Mouse (Mus musculus) intestine, embryonic 16.5 days (tissue): ENCODE data around the gene Tnfrsf26. TPM values are rescaled to one million over a fixed set of nuclear protein-coding genes. Genes with fewer than 3 reads are reported as not detected.

Experiments used
- ATAC-seq: fragments of 200-750 bp; cut with Nextera tagmentation; 2 replicates; pipeline ENCODE4 v1.8.0; 2017; ENCODE audit warnings: moderate TSS enrichment, moderate library complexity
- H3K27ac ChIP-seq: fragments of 300-500 bp; sonication (generic); 2 replicates; pipeline ENCODE4 v1.5.1; 2014; ENCODE audit warnings: mild to moderate bottlenecking, low read length
- H3K27me3 ChIP-seq: fragments of 300-500 bp; sonication (generic); replicated peaks from 2 replicates; pipeline ENCODE4 v1.6.1; 2014; ENCODE audit warnings: low read length, control low read depth, mixed read lengths; ENCODE audit not compliant: control insufficient read depth, insufficient read depth
- H3K36me3 ChIP-seq: fragments of 300-500 bp; sonication (generic); 2 replicates; pipeline ENCODE4 v1.6.1; 2014; ENCODE audit warnings: low read length, control low read depth; ENCODE audit not compliant: control insufficient read depth, insufficient read depth
- H3K4me1 ChIP-seq: fragments of 300-500 bp; sonication (generic); 2 replicates; pipeline ENCODE4 v1.6.1; 2014; ENCODE audit warnings: low read length, control low read depth, mixed read lengths; ENCODE audit not compliant: control insufficient read depth, insufficient read depth
- H3K4me2 ChIP-seq: fragments of 300-500 bp; sonication (generic); 2 replicates; pipeline ENCODE4 v1.6.1; 2014; ENCODE audit warnings: low read depth, low read length, control low read depth
- H3K4me3 ChIP-seq: fragments of 300-500 bp; sonication (generic); 2 replicates; pipeline ENCODE4 v1.5.1; 2014; ENCODE audit warnings: mild to moderate bottlenecking, low read length
- H3K9ac ChIP-seq: fragments of 300-500 bp; sonication (generic); 2 replicates; pipeline ENCODE4 v1.6.1; 2014; ENCODE audit warnings: low read depth, low read length
- H3K9me3 ChIP-seq: fragments of 300-500 bp; sonication (generic); 2 replicates; pipeline ENCODE4 v1.6.1; 2016; ENCODE audit warnings: low read length, control low read depth; ENCODE audit not compliant: control insufficient read depth
- WGBS: fragments of 180-500 bp; shearing (Covaris S2); extraction: QIAGEN DNeasy Blood & Tissue Kit; methylation state at CpG from one replicate; pipeline ENCODE4 v1.1.7; 2014; 5-methylcytosine and 5-hydroxymethylcytosine counted together
- polyA plus RNA-seq: library from polyadenylated mRNA; unstranded; fragments of >200 nt; fragmentation: Nextera tagmentation; extraction: Ambion mirVana; gene quantifications from 2 replicates; pipeline ENCODE4 v1.2.1, GENCODE M21; 2015

Tnfrsf26 gene
- polyA plus RNA-seq, 1 experiment from 2014 or later: 0.33 TPM

DNA sequence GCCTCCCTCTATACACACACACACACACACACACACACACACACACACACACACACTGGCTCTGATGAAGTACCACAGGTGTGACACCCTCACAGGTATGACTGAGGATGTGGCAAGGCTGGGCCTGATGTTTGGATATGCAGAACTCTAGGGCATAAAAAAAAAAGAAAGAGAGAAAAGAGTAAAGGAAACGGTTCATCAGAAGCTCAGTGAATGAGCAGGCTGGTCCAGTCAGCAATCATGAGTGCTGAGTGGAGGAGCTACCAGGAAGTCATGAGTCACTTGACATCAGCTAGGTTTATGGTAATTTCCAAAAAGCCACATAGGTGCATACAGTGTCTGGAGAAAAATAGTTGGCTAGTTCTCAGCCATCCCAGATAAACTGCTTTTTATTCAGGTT lies 979 bp upstream of the Tnfrsf26 start:
- H3K9ac ChIP-seq: no peak overlapping the region
- no peaks in the 10 kb centered on the region for H3K4me1 ChIP-seq
- H3K4me3 ChIP-seq: no peak overlapping the region
- H3K27me3 ChIP-seq: no peaks in the 10 kb centered on the region
- no peak overlapping the region for H3K4me2 ChIP-seq
- 28% methylated on average over 1 of the region's 1 CpGs for WGBS
- no peaks in the 10 kb centered on the region for H3K36me3 ChIP-seq
- H3K27ac ChIP-seq: no peak overlapping the region
- no peak for ATAC-seq
- peaks cover 4% of the 10 kb centered on the region; the same call in 1 of the 2 replicates for H3K9me3 ChIP-seq

DNA sequence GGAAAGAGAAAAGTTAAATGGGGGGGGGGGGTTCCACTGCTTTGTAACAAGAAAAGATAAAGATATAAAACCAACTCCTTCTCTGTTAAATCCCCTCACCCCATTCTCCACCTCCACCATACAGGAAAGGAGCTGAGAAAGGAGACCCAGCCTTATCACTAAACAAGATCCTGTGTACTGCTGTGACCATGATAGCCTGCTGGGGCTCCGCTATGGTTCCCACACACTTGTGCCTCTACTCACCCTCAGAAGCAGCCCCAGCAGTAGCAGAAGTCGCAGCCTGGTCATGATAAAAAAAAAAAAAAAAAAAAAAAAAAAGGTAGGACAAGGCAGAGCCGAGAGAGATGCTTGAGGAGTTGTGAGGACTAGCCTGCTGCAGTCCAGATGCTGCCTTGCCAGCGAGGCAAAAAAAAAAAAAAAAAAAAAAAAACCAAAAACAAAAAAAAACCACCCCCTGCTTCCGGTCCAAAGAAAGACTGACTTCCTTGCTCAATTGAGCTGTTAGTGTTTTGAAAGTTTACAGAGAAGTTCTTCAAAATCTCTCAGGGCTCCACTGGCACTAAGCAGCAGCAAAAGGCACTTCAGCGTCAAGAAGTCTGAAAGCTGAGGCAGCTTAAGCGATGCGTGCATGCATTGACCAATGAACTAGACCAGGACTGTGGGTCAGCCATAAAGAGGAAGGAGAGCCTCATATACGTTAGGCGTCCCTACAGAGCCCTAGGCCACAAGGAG lies 801 bp downstream of the Tnfrsf26 start:
- Histone ChIP-seq H3K36me3 (no peaks in the 10 kb centered on the region), H3K9ac (no peak overlapping the region), H3K4me1 (no peaks in the 10 kb centered on the region), H3K27me3 (no peaks in the 10 kb centered on the region), H3K9me3 (no peaks in the 10 kb centered on the region), H3K4me2 (no peak overlapping the region), H3K4me3 (no peak overlapping the region), H3K27ac (no peak overlapping the region)
- ATAC-seq: no peak
- 60% methylated on average over 10 of the region's 10 CpGs for WGBS

DNA sequence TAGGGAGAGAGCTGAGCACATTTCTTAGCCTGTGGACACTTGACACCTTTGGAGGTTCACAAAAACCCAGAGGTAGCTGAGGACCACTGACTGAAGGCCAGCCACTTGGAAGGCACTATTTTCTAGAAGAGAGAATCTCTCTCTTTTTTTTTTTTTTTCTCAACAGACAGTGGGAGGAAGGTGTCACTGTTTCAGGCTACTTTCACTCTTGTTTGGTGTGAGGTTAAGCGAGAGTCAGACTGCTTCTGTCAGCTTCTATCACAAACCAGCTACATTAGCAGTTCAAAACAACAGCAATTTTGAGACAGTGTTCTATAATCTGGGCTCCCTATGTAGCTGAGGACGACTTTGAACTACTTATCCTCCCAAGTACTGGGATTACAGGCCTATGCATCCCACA lies 2.3 kb downstream of the Tnfrsf26 start:
- WGBS: 67% methylated on average over 2 of the region's 2 CpGs
- no peaks in the 10 kb centered on the region for H3K9me3 ChIP-seq
- H3K4me2 ChIP-seq: no peak overlapping the region
- H3K4me3 ChIP-seq: no peak overlapping the region
- no peaks in the 10 kb centered on the region for H3K36me3 ChIP-seq
- no peak for ATAC-seq
- H3K9ac ChIP-seq: no peak overlapping the region
- 0 out of 2 replicates have a peak, but pooled peaks cover under 1% of the 10 kb centered on the region for H3K4me1 ChIP-seq
- no peaks in the 10 kb centered on the region for H3K27me3 ChIP-seq
- no peak overlapping the region for H3K27ac ChIP-seq

DNA sequence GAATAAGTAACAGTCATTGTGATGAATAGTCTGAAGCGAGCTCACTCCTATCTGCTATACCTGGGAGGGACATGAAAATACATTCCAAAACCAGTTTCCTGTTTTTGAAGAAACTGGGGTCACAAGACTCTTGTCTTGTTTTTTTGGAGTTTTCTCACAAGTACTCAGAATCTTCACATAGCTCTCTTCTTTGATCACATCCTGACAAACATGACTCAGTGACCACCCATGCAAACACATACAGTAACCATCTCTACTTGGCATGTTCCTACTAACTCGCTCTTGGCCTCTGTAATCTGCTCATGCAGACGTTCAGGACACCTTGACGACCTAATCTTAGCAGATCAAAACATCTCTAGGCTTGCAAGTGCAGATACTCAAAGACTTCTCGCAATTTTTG lies 3.4 kb downstream of the Tnfrsf26 start:
- no peak overlapping the region for H3K4me2 ChIP-seq
- no peak overlapping the region for H3K9ac ChIP-seq
- WGBS: 72% methylated on average over 5 of the region's 5 CpGs
- H3K9me3 ChIP-seq: no peaks in the 10 kb centered on the region
- no peaks in the 10 kb centered on the region for H3K27me3 ChIP-seq
- H3K4me3 ChIP-seq: no peak overlapping the region
- H3K4me1 ChIP-seq: 0 out of 2 replicates have a peak, but pooled peaks cover 2% of the 10 kb centered on the region
- no peak for ATAC-seq
- no peak overlapping the region for H3K27ac ChIP-seq
- no peaks in the 10 kb centered on the region for H3K36me3 ChIP-seq

DNA sequence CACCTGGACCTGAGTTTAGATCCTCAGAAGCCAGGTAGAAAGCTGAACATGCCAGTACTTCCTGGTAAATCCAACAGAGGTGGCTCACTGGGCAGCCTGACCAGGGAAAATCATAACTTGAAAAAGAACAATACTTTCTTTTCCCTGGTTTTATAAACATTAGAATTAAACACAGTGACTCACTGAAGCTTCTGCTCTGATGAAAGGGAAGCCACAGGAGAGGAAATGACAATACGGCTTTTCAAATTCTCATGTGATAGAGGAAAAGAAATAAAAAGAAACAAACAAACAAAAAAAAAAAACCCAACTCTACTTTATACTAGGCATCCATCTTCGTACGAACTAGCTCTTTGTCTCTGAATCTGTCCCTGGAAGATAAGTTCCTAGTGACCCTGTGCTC lies 4.0 kb downstream of the Tnfrsf26 start:
- ATAC-seq: no peak
- H3K27me3 ChIP-seq: no peaks in the 10 kb centered on the region
- H3K4me3 ChIP-seq: no peak overlapping the region
- H3K9ac ChIP-seq: no peak overlapping the region
- no peaks in the 10 kb centered on the region for H3K36me3 ChIP-seq
- 0 out of 2 replicates have a peak, but pooled peaks cover 2% of the 10 kb centered on the region for H3K4me1 ChIP-seq
- no peak overlapping the region for H3K27ac ChIP-seq
- 77% methylated on average over 3 of the region's 3 CpGs for WGBS
- H3K4me2 ChIP-seq: no peak overlapping the region
- no peaks in the 10 kb centered on the region for H3K9me3 ChIP-seq

DNA sequence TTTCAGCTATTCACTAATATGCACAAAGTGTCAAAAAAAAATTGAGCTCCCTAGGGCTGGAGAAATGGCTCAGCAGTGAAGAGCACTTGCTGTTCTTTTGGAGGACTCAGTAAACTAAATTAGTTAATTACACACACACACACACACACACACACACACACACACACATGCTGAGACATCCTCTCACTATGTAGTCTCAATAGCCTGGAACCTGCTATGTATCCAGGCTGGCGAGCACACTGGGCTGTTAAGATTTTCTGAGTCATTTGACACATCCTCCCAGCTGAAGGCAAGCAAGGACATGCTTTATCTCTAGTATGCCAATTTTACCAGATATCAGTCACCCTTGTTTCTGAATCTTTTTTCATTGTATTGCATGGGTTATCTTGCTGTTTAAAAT lies 7.6 kb downstream of the Tnfrsf26 start:
- H3K4me2 ChIP-seq: no peak overlapping the region
- no peaks in the 10 kb centered on the region for H3K36me3 ChIP-seq
- H3K27ac ChIP-seq: no peak overlapping the region
- H3K27me3 ChIP-seq: no peaks in the 10 kb centered on the region
- no peak overlapping the region for H3K9ac ChIP-seq
- H3K9me3 ChIP-seq: no peaks in the 10 kb centered on the region
- H3K4me3 ChIP-seq: no peak overlapping the region
- WGBS: 38% methylated on average over 1 of the region's 1 CpGs
- H3K4me1 ChIP-seq: 0 out of 2 replicates have a peak, but pooled peaks cover 2% of the 10 kb centered on the region
- ATAC-seq: no peak

DNA sequence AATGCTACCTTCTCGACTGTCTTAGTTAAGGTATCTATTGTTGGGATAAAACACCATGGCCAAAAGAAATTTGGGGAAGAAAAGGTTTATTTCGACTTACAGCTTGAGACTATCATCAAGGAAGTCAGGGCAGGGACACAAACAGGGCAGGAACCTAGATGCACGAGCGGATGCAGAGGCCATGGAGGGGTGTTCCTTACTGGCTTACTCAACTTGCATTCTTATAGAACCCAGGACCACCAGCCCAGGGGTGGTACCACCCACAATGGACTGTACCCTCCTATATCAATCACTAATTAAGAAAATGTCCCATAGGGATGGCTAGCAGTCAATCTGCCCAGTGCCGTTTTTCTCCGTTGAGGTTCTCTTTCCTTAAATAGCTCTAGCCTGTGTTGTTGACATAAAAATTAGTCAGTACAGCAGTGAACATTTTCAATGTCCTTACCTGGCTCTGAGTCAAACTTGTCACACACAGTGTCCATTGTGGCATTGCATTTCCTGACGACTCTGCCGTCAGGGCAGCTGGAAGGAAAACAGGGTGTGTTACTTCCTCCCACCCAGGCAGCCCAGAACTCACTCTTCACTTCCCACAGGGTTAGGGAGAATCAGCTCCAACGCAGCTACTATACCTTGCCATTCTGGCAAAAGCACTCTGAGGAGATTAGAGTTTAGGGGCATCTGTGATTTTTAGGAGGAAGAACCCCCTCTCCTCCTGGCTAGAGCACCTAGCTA lies 14.0 kb downstream of the Tnfrsf26 start:
- WGBS: 49% methylated on average over 9 of the region's 9 CpGs
- ATAC-seq: peak; percentile 46; the same call in 1 of the 2 replicates
- Histone ChIP-seq H3K4me2 (no peak overlapping the region), H3K27me3 (no peaks in the 10 kb centered on the region), H3K36me3 (no peaks in the 10 kb centered on the region), H3K4me3 (no peak overlapping the region), H3K4me1 (no peaks in the 10 kb centered on the region), H3K27ac (no peak overlapping the region), H3K9me3 (peaks cover 3% of the 10 kb centered on the region; the same call in 1 of the 2 replicates), H3K9ac (no peak overlapping the region)

DNA sequence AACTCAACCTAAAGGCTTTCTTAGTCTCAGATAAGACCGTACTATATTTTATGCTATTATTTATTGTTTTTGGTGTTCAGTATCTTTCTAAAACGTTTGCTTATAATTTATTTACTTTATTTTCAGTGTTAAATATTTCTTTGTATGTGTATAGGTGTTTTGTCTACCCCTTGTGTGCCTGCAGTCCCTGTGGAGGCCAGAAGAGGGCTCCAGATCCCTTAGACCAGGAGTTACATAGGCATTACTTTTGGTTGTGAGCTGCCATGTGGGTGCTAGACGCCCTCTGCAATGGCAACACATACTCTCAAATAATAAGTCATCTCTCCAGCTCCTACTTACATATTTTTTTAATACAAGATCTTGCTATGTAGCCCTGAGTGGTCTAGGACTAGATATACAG lies 16.3 kb downstream of the Tnfrsf26 start:
- Histone ChIP-seq H3K9ac (no peak overlapping the region), H3K4me1 (no peaks in the 10 kb centered on the region), H3K4me2 (no peak overlapping the region), H3K36me3 (no peaks in the 10 kb centered on the region), H3K27me3 (no peaks in the 10 kb centered on the region), H3K27ac (no peak overlapping the region), H3K4me3 (no peak overlapping the region), H3K9me3 (peaks cover 3% of the 10 kb centered on the region; the same call in 1 of the 2 replicates)
- no peak for ATAC-seq
- 61% methylated on average over 3 of the region's 3 CpGs for WGBS

DNA sequence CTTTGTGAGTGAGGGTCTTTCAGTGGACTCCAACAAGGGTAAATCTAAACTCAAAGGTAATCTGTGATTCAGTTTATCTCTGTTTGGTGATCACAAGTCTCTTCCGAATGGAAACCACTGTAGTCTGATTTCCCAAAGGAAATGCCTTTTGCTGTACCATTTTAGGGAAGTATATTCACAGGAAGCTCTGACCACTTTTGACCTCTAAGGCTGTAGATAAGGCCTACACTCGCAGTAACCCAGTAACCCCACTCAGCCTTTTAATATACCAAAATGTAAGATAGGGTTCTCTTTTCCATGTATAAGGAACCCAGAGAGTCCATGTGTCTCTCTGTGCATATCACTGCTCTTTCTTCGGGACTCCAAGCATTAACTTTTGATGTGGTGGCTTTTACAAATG lies 23.2 kb downstream of the Tnfrsf26 start:
- Histone ChIP-seq H3K4me3 (no peak overlapping the region), H3K9ac (no peak overlapping the region), H3K4me2 (no peak overlapping the region), H3K9me3 (no peaks in the 10 kb centered on the region), H3K36me3 (no peaks in the 10 kb centered on the region), H3K4me1 (peaks cover 2% of the 10 kb centered on the region; the same call in 1 of the 2 replicates), H3K27ac (no peak overlapping the region), H3K27me3 (no peaks in the 10 kb centered on the region)
- WGBS: 78% methylated on average over 3 of the region's 3 CpGs
- no peak for ATAC-seq
